Mouse (Mus musculus) kidney, postnatal 25 days (tissue): ENCODE measurements around the gene Pdcd2.
A peak's percentile ranks its signal among the peaks of the same experiment; 100 is the strongest.
"Not testable (repeated sequence)": the region's sequence is repeated elsewhere in the genome, so short reads cannot be mapped to it uniquely, and the experiment has no call there.

Source experiments
- DNase-seq, 2 experiments: peaks; one replicate each; pipeline ENCODE4 v3.0.0; 2021; ENCODE audit warnings: mixed read lengths in 2 of 2

Pdcd2 gene

DNA sequence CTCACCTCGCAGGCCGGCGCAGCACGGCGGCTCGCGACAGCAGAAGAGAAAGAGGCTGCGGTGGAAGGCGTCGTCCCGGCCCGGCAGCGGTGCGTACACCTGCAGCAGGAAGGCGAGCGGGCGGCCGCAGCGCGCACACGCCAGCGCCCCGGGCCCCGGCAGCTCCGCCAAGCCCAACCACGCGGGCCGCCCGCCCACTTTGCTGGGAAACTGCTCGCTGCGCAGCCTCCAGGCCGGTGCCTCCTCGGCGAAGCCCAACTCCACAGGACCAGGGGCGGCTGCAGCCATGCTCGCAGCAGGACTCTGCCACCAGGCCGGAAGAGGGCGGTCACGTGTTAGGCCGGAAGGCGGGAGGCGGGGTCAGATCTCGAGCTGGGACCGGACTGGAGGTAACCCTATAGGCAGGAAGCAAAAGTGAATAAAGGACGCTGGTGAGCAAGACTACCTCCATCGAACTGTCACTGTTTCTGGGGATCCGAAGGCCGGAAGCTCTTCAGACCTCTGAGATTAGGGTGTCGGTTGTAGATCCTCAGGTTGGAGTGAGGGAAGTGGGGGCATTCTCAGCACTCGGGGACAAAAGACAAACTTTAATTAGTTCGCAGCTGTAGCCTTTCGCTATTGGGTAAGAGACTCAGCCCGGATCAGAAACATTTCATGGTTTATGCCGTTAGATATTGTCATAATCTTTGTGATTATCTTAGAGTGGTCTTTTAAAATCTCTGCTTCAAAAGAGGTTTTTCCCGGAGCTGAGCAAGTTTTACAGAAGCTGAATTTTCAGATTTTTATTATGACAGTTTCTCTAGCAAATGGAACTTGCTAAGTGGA is at the start of gene Pdcd2:
Gene Pdcd2, minus strand, starts transcription at position 316 of the 825 bp plus-strand sequence.
- DNase-seq = peak; percentile 97 to 98

DNA sequence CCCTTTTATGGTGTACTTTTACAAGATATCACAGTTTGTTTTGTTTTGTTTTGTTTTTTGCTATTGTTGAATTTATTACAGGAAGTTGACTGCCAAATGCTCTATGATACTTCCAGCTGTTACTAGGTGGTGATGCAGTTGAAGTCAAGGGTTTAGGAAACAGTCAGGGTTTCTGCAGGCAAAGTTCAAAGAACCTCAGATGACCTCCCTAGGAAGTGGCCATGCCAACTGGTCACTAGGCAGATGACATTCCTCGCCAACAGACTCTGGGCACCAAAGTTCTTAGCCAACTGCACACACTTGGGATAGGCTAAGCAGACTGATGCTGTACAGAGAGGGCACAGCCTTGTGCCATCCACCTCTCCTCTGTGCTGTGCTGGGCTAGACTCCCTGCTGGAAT is 48.0 kb upstream of the Pdcd2 start:
- DNase-seq = peak in 1 of 2 experiments; percentile 33

DNA sequence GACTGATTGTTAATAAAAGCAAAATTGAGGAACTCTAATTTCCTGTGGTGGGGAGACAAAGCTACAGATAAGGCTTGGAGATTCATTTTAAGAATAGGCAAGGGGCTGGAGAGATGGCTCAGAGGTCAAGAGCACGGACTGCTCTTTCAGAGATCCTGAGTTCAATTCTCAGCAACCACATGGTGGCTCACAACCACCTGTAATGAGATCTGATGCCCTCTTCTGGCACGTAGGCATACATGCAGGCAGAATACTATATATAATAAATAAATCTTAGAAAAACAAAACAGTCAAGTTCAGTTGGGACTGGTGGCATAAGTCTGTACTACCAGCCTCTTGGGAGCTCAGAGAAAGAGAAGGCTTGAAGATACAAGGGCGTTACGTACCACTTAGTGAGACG is 39.8 kb upstream of the Pdcd2 start:
- no peak for DNase-seq

DNA sequence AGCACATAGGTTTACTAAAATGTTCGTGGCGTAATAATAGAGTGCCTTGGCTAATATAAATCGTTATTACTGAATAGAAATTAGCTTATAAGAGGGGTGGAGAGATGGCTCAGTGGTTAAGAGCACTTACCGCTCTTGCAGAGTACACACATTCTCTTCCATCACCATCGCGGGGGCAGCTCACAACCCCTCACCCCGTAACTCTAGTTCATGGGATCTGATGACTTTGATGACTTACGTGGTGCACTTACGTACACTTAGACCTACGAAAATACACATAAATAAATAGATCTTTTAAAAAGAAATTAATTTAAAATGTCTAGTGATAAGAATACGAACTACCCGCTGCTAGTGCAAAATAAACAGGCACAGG is 37.8 kb upstream of the Pdcd2 start:
- DNase-seq = no peak

DNA sequence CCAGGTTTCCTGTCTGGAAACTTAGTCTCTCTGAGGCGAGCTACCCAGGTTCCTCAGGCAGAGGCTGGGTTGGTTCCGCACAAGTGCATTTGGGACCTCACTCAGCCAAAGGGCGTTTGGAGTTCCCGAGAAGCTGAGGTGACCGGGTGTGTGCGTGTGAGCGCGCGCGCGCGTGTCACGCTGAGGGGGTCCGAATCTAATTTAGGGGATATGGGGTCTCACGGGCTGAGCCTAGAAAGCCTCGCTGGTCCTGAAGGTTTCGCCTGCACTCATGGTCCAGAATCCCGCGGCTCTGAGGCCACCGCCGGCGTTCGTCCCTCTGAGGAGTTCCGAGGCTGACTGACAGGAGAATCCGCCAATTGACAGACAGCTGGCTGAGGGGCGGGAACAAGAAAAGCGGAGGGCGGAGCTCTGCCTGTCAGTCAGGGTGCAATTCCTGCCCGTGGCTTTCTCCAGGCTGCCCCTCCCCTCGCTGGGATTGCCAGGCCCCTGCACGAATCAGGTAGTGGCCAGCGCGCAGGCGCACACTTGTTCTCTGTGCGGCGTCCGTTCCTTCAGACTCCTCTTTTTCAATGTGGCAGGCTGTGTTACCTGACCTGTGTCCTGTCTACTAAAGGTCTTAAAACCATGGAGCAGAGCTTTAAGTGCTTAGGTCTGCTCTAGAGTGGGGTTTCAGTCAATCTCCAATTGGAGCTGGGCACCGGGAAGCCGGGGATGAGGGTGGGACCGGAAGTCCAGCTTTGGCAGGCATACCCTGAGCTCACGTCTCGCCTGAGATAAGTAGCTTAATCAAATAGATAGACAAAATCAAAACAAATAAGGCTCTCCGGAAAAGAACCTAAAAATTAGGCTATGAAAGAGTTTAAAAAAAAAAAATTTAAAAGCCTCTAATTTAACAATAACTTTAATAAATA is 37.2 kb upstream of the Pdcd2 start, which contains the start of gene Prdm9:
Gene Prdm9, minus strand, starts transcription at position 341 of the 914 bp plus-strand sequence.
- peak; percentile 99 for DNase-seq

DNA sequence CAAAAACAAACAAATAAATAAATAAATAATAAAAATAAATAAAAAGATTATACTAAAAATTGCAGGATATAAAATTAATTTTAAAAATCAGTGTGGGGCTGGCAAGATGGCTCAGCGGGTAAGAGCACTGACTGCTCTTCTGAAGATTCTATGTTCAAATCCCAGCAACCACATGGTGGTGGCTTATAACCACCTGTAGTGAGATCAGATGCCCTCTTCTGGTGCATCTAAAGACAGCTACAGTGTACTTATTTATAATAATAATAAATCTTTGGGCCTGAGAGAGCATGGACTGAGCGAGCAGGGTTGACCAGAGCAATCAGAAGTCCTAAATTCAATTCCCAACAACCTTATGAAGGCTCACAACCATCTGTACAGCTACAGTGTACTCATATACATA is 32.8 kb upstream of the Pdcd2 start:
- DNase-seq = no peak

DNA sequence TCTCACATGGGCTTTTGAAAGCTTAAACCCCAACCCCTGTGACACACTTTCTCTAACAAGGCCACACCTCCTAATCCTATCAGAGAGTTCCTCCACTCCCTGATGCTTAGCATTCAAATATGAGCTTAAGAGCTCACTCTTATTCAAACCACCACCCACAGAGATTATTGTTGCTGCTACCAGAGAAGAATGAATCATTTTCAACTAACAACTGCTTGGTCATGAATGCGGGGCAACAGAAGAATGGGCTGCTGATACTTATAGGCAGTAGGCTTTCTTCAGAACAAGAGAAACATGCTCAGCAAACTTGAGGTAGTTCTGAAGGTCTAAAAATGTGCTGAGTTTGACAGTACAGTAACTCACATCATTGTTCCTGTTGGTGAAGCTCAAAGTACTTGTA is 22.6 kb upstream of the Pdcd2 start:
- no peak for DNase-seq

DNA sequence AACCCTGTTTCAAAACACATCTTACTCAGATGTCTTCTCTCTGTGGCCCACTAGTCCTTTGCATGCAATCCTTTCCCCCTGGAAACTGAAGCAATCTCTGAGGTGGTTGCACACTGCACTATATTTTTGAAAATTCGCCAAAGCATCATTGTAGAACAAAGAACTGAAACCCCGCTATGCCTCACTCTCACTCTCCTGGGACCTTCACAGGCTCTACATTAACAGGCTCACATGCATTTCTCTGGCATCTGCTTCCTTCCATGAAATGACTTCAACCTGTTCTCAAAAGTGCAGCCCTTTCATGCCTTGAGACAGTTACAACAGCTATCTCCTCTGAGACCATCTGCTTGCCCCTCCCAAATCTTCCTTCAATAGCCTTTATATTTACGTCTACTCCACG is 19.3 kb upstream of the Pdcd2 start:
- DNase-seq = no peak

DNA sequence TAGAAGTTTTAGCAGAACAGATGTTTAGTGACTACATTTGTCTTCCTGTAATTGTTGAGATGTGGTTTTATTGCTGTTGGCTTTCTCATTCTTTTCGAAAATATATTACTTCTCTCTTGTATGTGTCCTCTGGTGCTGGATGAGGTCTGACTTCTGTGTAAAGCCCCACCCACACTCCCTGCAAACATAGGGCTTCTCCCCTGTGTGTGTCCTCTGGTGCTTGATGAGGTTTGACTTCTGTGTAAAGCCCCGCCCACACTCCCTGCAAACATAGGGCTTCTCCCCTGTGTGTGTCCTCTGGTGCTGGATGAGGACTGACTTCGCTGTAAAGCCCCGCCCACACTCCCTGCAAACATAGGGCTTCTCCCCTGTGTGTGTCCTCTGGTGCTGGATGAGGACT is 16.8 kb upstream of the Pdcd2 start:
- DNase-seq = not testable (repeated sequence)

DNA sequence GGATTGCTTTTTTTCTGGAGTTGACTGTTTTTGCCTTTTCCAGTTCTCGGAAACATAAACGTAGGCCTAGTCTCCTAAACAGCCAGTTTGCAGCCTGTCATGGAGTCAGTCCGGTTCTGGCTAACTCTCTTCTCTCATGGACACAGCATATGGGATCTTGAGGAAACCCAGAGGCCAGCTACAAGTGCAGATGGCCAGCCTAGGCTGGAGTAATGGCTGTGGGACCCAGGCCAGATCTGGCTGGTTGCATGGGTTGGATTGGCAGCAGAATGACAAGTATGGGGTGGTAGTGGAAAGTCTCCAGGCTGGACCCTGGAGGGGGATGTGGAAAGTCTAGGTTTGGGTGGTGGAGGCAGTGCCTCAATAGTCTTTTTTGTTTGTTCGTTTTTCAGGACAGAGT is 13.2 kb upstream of the Pdcd2 start:
- no peak for DNase-seq

DNA sequence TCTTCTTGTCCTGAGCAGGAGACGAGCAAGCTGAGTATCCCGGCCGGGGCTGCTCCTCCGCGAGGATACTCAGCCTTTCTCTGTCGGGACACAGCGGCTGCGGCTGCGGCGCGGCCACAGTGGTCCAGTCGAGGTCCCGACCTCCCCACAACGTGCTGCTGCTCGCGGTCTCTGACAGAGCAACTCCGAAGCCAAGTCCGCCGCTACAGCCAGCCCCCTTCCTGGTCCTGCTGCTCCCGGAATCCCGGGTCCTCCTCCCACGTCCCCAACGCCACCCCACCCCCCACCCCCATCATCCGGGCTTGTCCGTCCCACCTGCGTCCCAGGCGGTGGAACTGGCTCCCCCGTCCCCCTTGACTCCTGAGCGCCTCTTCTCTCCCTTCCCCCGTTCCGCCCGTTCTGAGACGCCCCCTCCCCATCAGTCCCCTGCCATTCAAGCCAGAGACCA is 9.4 kb upstream of the Pdcd2 start:
- DNase-seq = peak; percentile 18 to 38

DNA sequence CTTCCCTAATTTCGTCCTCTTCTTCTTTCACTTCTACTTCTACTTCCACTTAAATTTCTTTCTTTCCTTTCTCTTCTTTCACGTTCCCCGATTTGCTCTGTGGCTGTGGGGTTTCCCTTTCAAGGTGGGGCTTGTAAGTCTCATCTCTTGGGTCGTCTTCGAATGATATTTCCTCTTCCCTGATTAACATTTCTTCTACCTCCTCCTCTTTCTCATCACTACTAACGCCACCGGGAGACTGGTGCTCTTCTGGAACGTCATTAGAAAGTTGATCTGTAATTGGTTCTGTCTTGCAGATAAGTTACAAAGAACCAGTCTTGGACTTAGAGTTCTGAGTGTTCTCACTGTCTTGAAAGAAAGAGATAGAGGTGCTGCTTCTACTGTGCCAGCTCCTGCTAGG is 8.8 kb upstream of the Pdcd2 start:
- DNase-seq = no peak

DNA sequence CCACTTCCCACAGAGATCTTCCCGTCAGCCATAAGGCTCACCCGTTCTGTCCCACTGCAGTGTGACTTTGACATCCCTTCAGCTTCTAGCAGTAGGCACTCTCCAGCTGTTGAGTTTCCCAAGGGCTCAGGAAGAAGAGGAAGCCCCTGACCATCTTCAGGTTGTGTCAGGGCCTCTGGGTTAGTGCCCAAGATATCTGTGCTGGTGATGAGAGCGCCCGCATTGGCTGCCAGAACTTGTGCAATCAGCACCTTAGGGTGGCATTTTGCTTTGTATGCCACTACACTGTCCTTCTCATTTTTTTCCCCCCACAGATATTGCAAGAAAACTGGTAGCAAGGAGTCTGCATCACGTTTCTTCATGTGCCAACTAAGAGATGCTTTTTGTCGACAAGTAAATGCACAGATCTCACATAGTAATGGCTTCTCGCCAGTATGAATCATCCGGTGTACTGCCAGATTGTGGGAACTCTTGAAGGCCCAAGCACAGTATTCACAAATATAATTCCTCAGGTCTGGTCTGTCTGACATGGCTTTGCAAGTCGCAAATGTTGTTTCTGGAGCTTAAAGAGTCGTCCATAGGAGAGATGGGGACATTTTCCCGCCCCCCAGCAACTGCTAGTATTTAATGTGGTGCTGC is 8.2 kb upstream of the Pdcd2 start:
- DNase-seq = no peak

DNA sequence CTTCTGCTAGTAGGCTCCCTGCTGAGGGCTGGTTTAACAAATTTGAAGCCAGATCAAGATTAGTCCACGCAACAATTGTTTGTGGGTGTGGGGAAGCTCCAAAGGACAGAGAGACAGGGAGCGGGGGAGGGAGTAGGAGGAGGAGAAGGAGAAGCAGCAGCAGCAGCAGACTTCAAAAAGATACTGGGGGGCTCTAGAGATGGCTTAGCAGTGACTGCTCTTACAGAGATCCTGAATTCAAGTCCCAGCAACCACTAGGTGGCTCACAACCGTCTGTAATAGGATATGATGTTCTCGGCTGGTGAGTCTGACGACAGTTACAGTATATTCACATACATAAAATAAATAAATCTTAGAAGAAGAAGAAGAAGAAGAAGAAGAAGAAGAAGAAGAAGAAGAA is 3.0 kb upstream of the Pdcd2 start:
- DNase-seq = peak in 1 of 2 experiments; percentile 67

DNA sequence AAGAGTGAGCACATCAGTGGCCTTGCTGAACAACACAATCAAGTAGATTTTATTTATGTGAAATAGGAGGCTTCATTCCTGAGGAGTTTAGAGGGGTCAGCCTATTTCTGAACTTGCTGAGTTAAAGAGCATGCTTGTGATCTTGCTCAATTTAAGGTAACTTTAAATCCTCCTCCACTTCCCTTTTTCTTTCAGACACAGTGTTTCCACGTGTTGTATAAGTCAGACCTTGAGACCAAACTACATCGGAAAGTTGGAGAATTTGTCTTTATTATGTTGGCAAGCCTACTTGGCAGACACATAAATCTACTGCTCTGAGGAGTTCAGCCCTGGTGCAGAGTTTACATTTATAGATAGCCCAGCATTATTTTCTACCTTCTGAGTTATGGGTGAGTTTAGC is 1.8 kb upstream of the Pdcd2 start:
- DNase-seq = no peak

DNA sequence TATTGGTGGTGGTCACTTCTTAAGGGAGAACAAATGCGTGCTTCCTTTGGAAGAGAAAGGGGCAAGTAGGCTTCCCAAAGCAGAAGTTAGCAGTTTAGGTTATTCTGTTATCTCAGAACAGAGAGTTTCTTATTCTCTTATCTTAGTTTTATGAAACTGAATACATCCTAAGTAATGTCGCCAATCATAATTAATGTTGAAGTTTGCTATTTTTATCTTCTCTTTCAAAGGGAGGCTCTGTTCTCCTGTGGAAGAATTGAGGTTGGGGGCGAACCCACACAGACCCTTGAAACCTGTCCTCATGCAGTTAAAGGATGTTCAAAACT is 673 bp upstream of the Pdcd2 start:
- DNase-seq = no peak

DNA sequence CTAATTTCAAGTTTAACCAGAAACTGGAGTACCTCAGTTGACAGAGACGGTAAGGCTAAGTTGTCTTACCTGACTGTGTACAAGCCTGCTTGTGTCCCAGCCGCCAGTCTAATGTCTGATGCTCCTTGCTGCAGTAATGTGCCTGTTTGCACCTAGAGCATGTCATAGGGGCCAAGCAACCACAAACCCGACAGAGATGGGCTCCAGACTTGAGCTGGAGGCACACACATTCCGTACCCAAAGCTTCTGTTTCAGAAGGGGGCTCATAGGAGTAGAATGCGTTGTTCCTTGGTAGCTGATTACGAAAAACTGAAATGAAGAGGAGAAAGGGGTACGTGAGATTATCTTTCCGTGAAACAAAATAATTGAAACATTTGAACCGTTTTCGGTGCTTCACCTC is 797 bp downstream of the Pdcd2 start:
- DNase-seq = no peak

DNA sequence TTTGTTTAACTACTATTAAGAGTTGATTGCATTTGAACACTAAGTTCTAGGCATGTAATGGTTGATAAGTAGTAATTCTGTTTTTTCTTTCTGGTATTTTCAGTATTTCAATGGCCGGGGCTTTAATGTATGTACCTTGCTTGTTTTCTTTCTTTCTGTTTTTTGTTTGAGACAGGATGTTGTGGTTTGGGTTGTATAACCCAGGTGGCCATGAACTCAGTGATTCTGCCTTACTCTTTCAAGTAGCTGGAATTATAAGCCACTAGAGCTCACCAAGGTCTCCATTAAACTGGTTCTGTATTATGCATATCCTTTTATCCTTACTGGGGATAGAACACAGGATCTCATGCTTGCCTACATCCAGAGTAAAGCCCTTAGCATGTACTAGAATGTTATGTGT is 8.3 kb downstream of the Pdcd2 start:
- no peak for DNase-seq

DNA sequence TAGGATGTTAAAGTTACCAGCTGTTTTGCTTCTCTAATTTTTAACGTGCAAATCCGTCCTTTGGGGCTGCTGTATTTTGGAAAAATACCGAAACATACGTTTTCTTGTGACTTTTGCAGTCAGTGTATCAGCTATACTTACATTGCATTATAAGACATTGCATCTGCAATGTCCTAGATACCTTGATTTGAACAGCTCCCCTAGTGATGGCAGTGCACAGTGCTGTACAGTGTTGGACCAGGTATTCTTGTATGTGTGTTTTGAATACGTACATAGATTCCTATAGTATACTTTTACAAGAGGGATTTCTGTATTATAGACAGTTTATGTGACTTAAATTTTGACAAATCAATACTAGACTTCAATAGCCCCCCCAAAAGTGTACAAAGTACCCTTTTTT is 8.9 kb downstream of the Pdcd2 start:
- no peak for DNase-seq

DNA sequence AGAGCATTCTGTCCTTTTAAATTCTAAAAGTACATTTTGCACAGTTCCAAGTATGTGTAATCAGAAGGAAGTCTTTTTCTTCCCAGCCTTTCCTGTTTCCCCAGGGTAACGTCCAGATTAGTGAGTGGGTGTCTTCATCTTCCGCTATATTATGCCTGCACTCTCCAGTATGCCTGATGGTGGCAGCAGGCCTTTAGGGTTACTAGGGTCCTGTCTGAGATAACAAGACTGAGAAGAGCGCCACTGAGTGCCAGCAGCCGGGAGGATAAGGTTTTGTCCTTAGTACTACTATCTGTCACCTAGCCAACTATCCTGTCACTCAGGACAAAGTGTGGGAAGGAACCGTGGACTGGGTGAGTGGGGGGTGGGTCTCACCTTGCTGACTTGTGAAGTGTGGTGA is 9.3 kb downstream of the Pdcd2 start:
- DNase-seq = no peak

DNA sequence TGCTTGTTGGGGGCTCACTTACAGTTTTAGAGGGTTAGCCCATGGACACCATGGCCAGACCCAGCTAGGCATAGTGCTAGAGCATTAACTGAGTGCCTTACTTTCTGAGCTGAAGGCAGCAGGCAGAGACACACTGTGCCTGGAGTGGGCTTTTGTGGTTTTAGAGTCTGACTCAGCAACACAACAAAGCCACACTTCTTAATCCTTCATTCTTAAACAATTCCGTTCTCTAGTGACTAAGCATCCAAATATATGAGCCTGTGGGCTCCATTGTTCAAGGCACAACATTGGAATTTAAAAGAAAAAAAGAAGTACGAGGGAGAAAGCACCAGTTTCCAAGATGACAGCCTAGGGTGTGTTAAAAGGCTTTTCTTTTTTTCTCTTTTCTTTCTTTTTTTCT is 16.4 kb downstream of the Pdcd2 start:
- DNase-seq = no peak

DNA sequence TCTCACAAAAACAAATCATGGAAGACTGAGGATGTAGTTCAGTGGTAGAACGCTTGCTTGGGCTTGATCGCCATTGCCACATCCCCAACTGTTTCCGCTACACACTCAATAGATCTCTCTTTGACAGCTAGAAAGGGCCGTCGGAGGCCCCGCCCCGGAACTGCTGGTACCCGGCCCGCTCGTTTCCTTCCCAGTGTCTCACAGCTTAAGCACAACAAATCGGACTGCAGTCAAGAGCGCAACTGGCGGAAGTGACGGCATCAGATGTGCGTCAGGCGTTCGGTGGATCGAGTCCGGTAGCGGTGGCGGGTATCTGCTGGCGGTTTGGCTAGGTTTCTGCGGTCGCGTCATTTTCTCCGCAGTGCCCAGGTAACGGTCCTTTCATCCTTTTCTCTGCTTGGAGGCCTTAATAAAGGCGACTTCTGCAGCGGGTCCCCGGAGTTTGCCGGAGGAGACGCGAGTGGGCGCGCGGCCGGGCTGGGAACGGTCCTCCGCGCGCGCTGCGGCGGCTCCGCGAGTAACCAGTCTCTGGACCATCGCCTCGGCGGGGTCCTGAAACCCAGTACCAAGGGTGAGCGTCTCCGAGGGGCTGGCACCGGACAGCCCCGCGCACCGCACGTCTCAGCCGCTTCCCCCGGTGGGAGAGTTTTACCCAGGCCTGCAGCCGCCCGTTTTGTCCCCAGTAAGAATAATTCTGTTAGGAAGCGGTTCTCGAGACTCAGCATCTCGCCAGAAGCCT is 27.3 kb downstream of the Pdcd2 start, which contains the start of the genes Psmb1 and Tbp:
Gene Psmb1, minus strand, starts transcription at position 96 of the 739 bp plus-strand sequence.
Gene Tbp, plus strand, starts transcription at position 233 of the 739 bp plus-strand sequence.
- DNase-seq = peak; percentile 98 to 99

DNA sequence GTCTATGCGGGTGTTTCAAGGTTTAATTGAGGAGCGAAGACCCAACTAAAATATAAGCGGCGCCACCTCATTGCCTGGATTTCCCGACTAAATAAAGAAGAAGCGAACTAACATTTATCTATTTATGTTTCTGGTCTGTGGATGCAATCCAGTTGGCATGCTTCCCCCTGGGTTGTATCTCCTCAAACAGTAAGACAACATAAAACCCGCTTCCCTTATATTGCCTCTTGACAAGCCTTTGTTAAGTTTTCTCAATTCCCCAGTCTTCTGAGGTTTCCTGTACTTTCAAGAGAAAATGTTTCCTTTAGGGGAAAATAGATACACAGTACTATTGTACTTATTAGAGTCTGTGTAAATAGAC is 28.4 kb downstream of the Pdcd2 start:
- DNase-seq = no peak
